Comparison of ENCODE assay signal across 17 mouse cellular contexts in genomic region chr2:142400781-142401180, GRCm38 (mm10).
"Had no signal": no experiment of that assay in that cellular context is flagged by ENCODE, and none has a peak within 500 bp of the region (broad histone marks: within the 10 kb centered on the region; RNA-seq: fewer than 3 reads in every experiment).

No protein-coding gene starts in this region.

- DNase-seq: kidney, adult 18-20 months; kidney, adult 9 months; kidney, postnatal 14 days; kidney, postnatal 4 days; layer of hippocampus, postnatal 36 days; liver, postnatal 0 days; lung, postnatal 10 days; lung, postnatal 4 days; midbrain, embryonic 14.5 days; right cerebral cortex, postnatal 4 days; thymus, adult 2 months; thymus, postnatal 14 days; thymus, postnatal 4 days had no signal

- H3K4me3 ChIP-seq: limb, embryonic 15.5 days; lung, embryonic 15.5 days had no signal

- H3K27ac ChIP-seq: limb, embryonic 15.5 days; liver, embryonic 14.5 days; lung, embryonic 15.5 days; stomach, postnatal 0 days had no signal
